Mouse (Mus musculus): ENCODE data around the gene Wnt5a. TPM values are rescaled to one million over a fixed set of nuclear protein-coding genes. Genes with fewer than 3 reads are reported as not detected.
A peak's percentile ranks its signal among the peaks of the same experiment; 100 is the strongest.

The Wnt5a gene
- polyA plus RNA-seq (2016; fragmentation: Nextera tagmentation; extraction: Ambion mirVana) = 49.5 and 49.7 TPM in 2 replicates

GRCm38 (mm10) chr14:28504101-28505050, at the start of gene Wnt5a:
Wnt5a (plus strand) TSS chr14:28504750.
- Histone ChIP-seq H3K4me3 (peak within 1 kb of the TSS; percentile 80), H3K27ac (replicated peaks) (peak within 1 kb of the TSS; percentile 97), H3K4me1 (peaks cover 71% of the 10 kb centered on the region), H3K9me3 (replicated peaks) (no peaks in the 10 kb centered on the region), H3K27me3 (ENCODE audit: low read depth, poor library complexity, severe bottlenecking) (peaks cover 63% of the 10 kb centered on the region), H3K36me3 (no peaks in the 10 kb centered on the region)
- WGBS = 2% methylated on average over 53 of the region's 53 CpGs
- peak; percentile 35 for DNase-seq (ENCODE audit: low spot score)

- Histone ChIP-seq H3K4me3 (no peak overlapping the region), H3K4me1 (peaks cover 29% of the 10 kb centered on the region), H3K36me3 (no peaks in the 10 kb centered on the region), H3K9me3 (replicated peaks) (no peaks in the 10 kb centered on the region), H3K27ac (replicated peaks) (no peak overlapping the region), H3K27me3 (ENCODE audit: low read depth, poor library complexity, severe bottlenecking) (peaks cover 47% of the 10 kb centered on the region)
- DNase-seq (ENCODE audit: low spot score) = no peak
- 88% methylated on average over 7 of the region's 7 CpGs for WGBS
These were observed 48.0 kb upstream of the Wnt5a start for GRCm38 (mm10) chr14:28456372-28457076.

GRCm38 (mm10) chr14:28457428-28457827, 47.1 kb upstream of the Wnt5a start:
- Histone ChIP-seq H3K36me3 (no peaks in the 10 kb centered on the region), H3K27me3 (ENCODE audit: low read depth, poor library complexity, severe bottlenecking) (peaks cover 40% of the 10 kb centered on the region), H3K9me3 (replicated peaks) (no peaks in the 10 kb centered on the region), H3K4me3 (no peak overlapping the region), H3K4me1 (peaks cover 20% of the 10 kb centered on the region), H3K27ac (replicated peaks) (no peak overlapping the region)
- WGBS = 89% methylated on average over 3 of the region's 3 CpGs
- no peak for DNase-seq (ENCODE audit: low spot score)

- Histone ChIP-seq H3K27ac (replicated peaks) (no peak overlapping the region), H3K27me3 (ENCODE audit: low read depth, poor library complexity, severe bottlenecking) (no peaks in the 10 kb centered on the region; the same call in 1 of the 2 replicates), H3K4me1 (peaks cover 14% of the 10 kb centered on the region), H3K9me3 (replicated peaks) (no peaks in the 10 kb centered on the region), H3K4me3 (no peak overlapping the region), H3K36me3 (no peaks in the 10 kb centered on the region)
- 91% methylated on average over 5 of the region's 5 CpGs for WGBS
- DNase-seq (ENCODE audit: low spot score) = no peak
These were observed 36.6 kb upstream of the Wnt5a start for GRCm38 (mm10) chr14:28467956-28468355.

GRCm38 (mm10) chr14:28469696-28470095, 34.9 kb upstream of the Wnt5a start:
- no peak for DNase-seq (ENCODE audit: low spot score)
- no peaks in the 10 kb centered on the region for H3K9me3 ChIP-seq (replicated peaks)
- WGBS = 43% methylated on average over 4 of the region's 4 CpGs
- no peaks in the 10 kb centered on the region; the same call in 1 of the 2 replicates for H3K27me3 ChIP-seq (ENCODE audit: low read depth, poor library complexity, severe bottlenecking)
- H3K4me1 ChIP-seq = peaks cover 16% of the 10 kb centered on the region
- H3K27ac ChIP-seq (replicated peaks) = no peak overlapping the region
- H3K4me3 ChIP-seq = no peak overlapping the region
- H3K36me3 ChIP-seq = no peaks in the 10 kb centered on the region

- WGBS = 79% methylated on average over 6 of the region's 6 CpGs
- no peak overlapping the region for H3K27ac ChIP-seq (replicated peaks)
These were observed 34.3 kb upstream of the Wnt5a start for GRCm38 (mm10) chr14:28470212-28470611.

GRCm38 (mm10) chr14:28475012-28475411, 29.5 kb upstream of the Wnt5a start:
- no peaks in the 10 kb centered on the region for H3K36me3 ChIP-seq
- H3K4me3 ChIP-seq = no peak overlapping the region
- peaks cover 38% of the 10 kb centered on the region for H3K4me1 ChIP-seq
- WGBS = 57% methylated on average over 3 of the region's 3 CpGs
- DNase-seq (ENCODE audit: low spot score) = no peak
- H3K9me3 ChIP-seq (replicated peaks) = no peaks in the 10 kb centered on the region
- no peaks in the 10 kb centered on the region; the same call in 1 of the 2 replicates for H3K27me3 ChIP-seq (ENCODE audit: low read depth, poor library complexity, severe bottlenecking)
- H3K27ac ChIP-seq (replicated peaks) = 0 out of 2 replicates have a peak overlapping the region, but pooled peaks have one; percentile 61

More at GRCm38 (mm10) chr14:28470212-28470611, 34.3 kb upstream of the Wnt5a start:
- H3K9me3 ChIP-seq (replicated peaks) = no peaks in the 10 kb centered on the region
- H3K4me1 ChIP-seq = peaks cover 22% of the 10 kb centered on the region
- H3K27me3 ChIP-seq (ENCODE audit: low read depth, poor library complexity, severe bottlenecking) = no peaks in the 10 kb centered on the region; the same call in 1 of the 2 replicates
- no peak for DNase-seq (ENCODE audit: low spot score)
- no peak overlapping the region for H3K4me3 ChIP-seq
- no peaks in the 10 kb centered on the region for H3K36me3 ChIP-seq

- H3K36me3 ChIP-seq = no peaks in the 10 kb centered on the region
- H3K27ac ChIP-seq (replicated peaks) = peak overlapping the region; percentile 61
- no peaks in the 10 kb centered on the region; the same call in 1 of the 2 replicates for H3K27me3 ChIP-seq (ENCODE audit: low read depth, poor library complexity, severe bottlenecking)
- WGBS = 37% methylated on average over 7 of the region's 7 CpGs
- H3K9me3 ChIP-seq (replicated peaks) = no peaks in the 10 kb centered on the region
- peaks cover 38% of the 10 kb centered on the region for H3K4me1 ChIP-seq
- no peak for DNase-seq (ENCODE audit: low spot score)
- no peak overlapping the region for H3K4me3 ChIP-seq
These were observed 29.1 kb upstream of the Wnt5a start for GRCm38 (mm10) chr14:28475421-28475820.

GRCm38 (mm10) chr14:28476746-28477145, 27.8 kb upstream of the Wnt5a start:
- WGBS = 39% methylated on average over 3 of the region's 3 CpGs
- H3K4me3 ChIP-seq = no peak overlapping the region
- no peak overlapping the region; the same call in 1 of the 2 replicates for H3K27ac ChIP-seq (replicated peaks)
- H3K4me1 ChIP-seq = peaks cover 32% of the 10 kb centered on the region
- H3K36me3 ChIP-seq = no peaks in the 10 kb centered on the region
- no peaks in the 10 kb centered on the region for H3K27me3 ChIP-seq (ENCODE audit: low read depth, poor library complexity, severe bottlenecking)
- DNase-seq (ENCODE audit: low spot score) = no peak
- no peaks in the 10 kb centered on the region for H3K9me3 ChIP-seq (replicated peaks)

GRCm38 (mm10) chr14:28480866-28481265, 23.7 kb upstream of the Wnt5a start:
- Histone ChIP-seq H3K36me3 (no peaks in the 10 kb centered on the region), H3K4me1 (peaks cover 16% of the 10 kb centered on the region), H3K27ac (replicated peaks) (no peak overlapping the region), H3K4me3 (no peak overlapping the region), H3K27me3 (ENCODE audit: low read depth, poor library complexity, severe bottlenecking) (no peaks in the 10 kb centered on the region), H3K9me3 (replicated peaks) (no peaks in the 10 kb centered on the region)
- WGBS = 90% methylated on average over 1 of the region's 1 CpGs
- no peak for DNase-seq (ENCODE audit: low spot score)

GRCm38 (mm10) chr14:28493806-28494205, 10.7 kb upstream of the Wnt5a start:
- no peaks in the 10 kb centered on the region for H3K36me3 ChIP-seq
- H3K27me3 ChIP-seq (ENCODE audit: low read depth, poor library complexity, severe bottlenecking) = peaks cover 8% of the 10 kb centered on the region
- no peak overlapping the region for H3K4me3 ChIP-seq
- no peak for DNase-seq (ENCODE audit: low spot score)
- no peaks in the 10 kb centered on the region for H3K9me3 ChIP-seq (replicated peaks)
- H3K27ac ChIP-seq (replicated peaks) = no peak overlapping the region
- WGBS = 91% methylated on average over 4 of the region's 4 CpGs
- no peaks in the 10 kb centered on the region; the same call in 1 of the 2 replicates for H3K4me1 ChIP-seq

GRCm38 (mm10) chr14:28494273-28494672, 10.3 kb upstream of the Wnt5a start:
- Histone ChIP-seq H3K36me3 (no peaks in the 10 kb centered on the region), H3K4me1 (peaks cover under 1% of the 10 kb centered on the region; the same call in 1 of the 2 replicates), H3K9me3 (replicated peaks) (no peaks in the 10 kb centered on the region), H3K27ac (replicated peaks) (no peak overlapping the region), H3K4me3 (no peak overlapping the region), H3K27me3 (ENCODE audit: low read depth, poor library complexity, severe bottlenecking) (peaks cover 8% of the 10 kb centered on the region)
- 90% methylated on average over 5 of the region's 5 CpGs for WGBS
- no peak for DNase-seq (ENCODE audit: low spot score)
